Mouse (Mus musculus): Measurements from ENCODE around the gene Lamb3.

Gene Lamb3

GRCm38 (mm10) chr1:193332671-193333070 is 125.2 kb downstream of the Lamb3 start:
- ATAC-seq (ENCODE audit: insufficient number of reproducible peaks, low FRiP score, low TSS enrichment) = no peak

DNA sequence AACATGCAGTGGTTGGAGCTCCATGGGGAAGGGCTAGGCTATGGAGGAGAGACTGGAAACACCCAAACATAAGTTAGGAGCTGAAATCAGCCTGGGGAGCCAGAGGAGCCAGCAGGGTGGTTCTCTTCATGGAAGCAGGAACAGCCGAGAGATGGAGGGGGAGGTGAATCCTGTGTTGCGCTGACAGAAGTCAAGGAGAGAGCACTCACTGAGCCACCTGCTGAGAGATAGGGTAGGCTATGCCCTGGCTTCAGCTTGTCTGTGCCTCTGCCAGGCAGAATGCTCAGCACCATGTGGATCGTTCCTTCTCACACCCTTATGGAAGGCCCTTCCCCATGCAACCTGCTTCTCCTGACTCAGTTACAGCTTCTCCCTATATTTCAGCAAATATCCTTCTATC is 126.3 kb downstream of the Lamb3 start:
- no peak for ATAC-seq (ENCODE audit: insufficient number of reproducible peaks, low FRiP score, low TSS enrichment)

DNA sequence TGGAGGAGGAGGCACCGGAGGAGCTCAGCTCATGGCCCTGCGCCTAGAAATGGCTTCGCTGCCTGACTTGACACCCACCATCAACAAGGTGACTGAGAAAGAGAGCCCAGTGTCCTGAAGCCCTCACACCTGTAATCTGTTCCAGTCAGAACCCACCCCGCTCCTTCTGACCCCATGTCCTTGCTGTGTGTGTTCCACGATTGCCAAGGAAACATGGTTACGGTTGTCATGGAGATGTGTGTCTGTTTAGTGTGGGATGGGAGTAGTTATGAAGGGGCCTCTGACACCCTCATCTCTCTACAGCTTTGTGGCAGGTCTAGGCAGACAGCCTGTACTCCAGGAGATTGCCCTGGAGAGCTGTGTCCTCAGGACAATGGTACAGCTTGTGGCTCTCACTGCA is 127.0 kb downstream of the Lamb3 start:
- no peak for ATAC-seq (ENCODE audit: insufficient number of reproducible peaks, low FRiP score, low TSS enrichment)

- no peak for ATAC-seq (ENCODE audit: insufficient number of reproducible peaks, low FRiP score, low TSS enrichment)
Observed at GRCm38 (mm10) chr1:193336122-193337017, 128.9 kb downstream of the Lamb3 start.

DNA sequence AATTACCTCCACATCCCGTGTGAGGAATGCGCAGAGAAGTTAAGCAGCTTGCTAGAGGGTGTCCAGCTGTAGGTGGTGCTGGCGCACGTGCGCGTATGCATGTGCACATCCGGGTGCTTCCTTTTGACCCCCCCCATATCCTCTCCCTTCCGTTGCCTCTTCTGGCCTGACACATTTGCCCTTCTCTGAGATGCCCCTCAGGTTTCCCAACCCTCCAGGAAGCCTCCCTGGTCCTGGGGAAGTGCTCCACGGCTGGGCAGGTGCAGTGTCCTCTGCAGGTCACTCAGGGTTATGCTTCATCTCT is 129.5 kb downstream of the Lamb3 start:
- ATAC-seq (ENCODE audit: insufficient number of reproducible peaks, low FRiP score, low TSS enrichment) = no peak

DNA sequence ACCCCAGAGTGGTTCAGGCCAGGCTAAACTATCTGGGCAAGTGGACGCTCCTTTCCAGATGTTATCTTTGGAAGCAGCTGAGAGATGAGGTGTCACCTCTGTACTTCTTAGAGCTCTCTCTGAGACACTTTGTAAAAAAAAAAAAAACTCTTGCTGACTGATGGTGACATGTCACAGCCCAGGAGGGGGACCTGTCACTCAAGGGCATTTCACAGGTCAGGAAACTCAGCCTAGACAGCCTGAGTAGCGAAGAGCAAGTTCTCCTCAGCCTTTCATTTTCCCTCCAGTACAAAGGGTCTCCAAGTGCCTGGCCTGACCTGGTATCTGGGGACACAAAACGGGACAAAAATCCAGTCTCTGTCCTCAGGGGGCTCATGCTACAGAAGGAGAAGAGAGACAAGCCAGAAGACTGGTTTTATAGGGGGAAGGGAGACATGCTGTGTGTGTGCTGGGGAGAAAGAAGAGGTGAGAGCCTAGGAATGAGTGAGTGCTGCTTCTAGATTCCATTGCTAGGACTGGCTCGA is 130.3 kb downstream of the Lamb3 start:
- ATAC-seq (ENCODE audit: insufficient number of reproducible peaks, low FRiP score, low TSS enrichment) = no peak

DNA sequence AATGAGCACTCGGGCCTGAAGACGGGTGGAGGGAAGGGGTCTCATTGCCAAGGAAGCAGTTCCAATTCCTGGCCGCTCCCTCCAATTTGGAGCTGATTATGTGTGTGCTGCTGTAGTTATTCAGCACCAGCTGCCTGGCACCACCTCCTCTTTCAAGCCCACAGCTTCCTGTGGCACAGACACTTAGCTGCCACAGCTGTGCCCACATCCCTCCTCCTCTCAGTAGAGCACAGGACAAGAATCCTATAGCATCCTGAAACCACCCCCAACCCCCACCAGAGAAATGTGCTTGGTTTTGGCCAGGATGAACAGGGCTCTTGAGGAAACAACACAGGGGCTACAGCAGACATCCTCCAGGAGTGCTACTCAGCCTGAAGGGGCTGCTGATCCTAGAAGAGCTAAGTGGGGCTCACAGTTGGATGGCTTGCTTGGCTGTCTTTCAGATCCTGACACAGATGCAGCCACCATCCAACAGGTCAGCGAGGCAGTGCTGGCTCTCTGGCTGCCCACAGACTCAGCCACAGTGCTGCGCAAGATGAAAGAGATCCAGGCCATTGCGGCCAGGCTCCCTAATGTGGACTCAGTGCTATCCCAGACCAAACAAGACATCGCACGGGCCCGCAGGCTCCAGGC is 131.0 kb downstream of the Lamb3 start:
- ATAC-seq (ENCODE audit: insufficient number of reproducible peaks, low FRiP score, low TSS enrichment) = no peak

DNA sequence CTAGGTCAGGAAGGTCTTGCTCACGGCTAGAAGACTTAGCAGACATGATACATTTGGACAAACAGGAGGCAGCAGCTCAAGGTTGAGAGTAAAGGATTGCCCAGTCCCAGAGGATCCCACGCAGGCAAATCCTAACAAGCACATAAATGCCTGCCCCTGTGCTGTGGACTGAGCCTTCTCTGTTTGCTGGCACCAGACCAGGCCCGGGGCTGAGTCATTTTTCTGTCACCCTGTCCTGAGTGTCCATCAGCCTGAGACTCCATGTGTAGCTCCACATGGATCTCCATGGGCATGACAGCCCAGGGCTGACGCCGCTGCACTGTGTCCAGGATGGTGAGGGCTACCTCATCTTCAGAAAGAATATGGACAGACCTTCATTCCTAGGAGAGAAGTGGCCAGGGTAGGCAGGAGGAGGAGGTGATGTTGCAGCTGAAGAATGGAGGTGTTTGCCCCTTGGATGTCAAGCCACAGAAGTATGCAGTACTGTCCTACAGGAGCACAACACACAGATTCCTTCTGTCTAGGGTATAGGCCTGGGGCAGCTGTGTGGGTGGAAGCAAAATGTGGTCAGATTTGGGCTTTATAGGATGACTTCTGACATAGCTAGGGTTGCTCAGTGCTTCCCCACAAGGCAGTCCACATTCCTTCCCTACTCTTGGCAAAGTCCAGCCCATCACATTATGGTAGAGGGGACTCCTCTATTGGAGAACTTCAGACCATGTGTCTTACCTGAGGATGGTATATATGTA is 134.9 kb downstream of the Lamb3 start:
- no peak for ATAC-seq (ENCODE audit: insufficient number of reproducible peaks, low FRiP score, low TSS enrichment)

DNA sequence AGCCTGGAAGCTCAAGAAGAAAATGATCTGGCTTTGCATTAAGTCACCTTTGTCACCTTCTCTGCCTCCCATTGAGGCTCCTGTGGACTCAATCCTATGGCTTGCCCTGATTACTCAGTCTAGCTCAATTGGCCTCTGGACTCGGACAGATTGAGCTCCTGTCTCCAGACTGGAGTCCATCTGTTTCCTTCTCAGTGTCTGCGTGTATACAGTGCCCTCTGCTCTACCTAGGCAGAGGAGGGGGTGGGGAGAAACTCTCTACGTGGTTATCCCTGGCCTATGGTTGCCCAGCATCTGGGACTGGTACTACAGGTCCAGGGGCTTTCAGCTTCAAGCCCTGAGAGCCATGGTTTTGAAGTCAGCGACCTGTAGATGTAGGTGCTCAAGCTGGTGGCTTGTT is 136.4 kb downstream of the Lamb3 start:
- peak; percentile 80 for ATAC-seq (ENCODE audit: insufficient number of reproducible peaks, low FRiP score, low TSS enrichment)

GRCm38 (mm10) chr1:193344976-193345375 is 137.5 kb downstream of the Lamb3 start:
- ATAC-seq (ENCODE audit: insufficient number of reproducible peaks, low FRiP score, low TSS enrichment) = no peak

DNA sequence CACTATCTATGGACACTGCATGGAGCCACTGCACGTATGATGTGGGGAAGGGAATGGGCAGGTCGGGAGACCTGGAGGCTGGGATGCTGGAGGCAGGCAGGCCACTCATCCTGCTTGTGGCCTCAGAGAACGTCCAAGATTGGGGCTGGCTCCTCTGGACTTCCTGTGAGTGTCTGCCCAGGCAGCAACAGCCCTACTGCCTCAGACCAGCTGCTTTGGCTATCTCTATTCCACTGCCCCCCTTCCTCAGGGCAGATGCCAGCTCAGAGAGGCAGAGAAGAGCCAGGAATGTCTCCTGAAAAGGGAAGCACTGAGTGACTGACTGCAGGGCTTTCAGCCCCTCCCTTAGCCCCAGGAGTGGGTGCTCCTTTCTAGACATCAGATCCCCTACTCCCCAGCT is 139.4 kb downstream of the Lamb3 start:
- ATAC-seq (ENCODE audit: insufficient number of reproducible peaks, low FRiP score, low TSS enrichment) = no peak

DNA sequence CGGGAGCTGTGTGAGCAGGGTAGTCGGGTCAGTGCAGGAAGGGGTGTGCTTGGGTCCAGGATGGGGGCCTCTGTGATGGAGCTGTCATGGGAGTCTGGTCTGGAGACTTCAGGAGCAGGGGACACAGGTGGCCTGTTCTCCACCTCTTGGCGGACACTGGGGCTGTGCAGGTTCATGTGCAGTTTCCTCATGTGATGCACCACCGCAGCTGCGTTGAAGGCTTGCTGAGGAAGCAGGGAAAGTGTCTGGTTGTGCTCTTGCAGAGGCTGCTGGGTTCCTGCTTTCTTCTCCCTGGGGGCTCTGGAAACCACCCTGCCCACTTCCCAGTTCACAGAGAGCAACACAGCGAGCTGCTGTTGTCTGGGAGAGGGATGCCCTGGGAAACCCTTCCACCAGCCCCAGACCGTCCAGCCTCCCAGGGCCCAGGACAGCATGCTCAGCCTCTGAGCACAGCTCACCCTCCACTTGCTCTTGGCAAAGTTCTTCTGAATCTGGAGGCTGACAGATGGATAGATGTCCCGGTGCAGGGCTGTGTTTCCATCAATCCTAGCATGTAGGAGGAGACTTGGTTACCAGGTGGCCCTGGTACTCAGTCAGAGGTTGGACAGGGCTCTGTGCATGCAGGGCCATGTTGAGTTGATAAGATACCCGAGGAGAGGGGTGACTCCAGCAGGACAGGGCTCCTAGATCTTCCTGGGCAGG is 140.9 kb downstream of the Lamb3 start:
- peak; percentile 66 for ATAC-seq (ENCODE audit: insufficient number of reproducible peaks, low FRiP score, low TSS enrichment)

DNA sequence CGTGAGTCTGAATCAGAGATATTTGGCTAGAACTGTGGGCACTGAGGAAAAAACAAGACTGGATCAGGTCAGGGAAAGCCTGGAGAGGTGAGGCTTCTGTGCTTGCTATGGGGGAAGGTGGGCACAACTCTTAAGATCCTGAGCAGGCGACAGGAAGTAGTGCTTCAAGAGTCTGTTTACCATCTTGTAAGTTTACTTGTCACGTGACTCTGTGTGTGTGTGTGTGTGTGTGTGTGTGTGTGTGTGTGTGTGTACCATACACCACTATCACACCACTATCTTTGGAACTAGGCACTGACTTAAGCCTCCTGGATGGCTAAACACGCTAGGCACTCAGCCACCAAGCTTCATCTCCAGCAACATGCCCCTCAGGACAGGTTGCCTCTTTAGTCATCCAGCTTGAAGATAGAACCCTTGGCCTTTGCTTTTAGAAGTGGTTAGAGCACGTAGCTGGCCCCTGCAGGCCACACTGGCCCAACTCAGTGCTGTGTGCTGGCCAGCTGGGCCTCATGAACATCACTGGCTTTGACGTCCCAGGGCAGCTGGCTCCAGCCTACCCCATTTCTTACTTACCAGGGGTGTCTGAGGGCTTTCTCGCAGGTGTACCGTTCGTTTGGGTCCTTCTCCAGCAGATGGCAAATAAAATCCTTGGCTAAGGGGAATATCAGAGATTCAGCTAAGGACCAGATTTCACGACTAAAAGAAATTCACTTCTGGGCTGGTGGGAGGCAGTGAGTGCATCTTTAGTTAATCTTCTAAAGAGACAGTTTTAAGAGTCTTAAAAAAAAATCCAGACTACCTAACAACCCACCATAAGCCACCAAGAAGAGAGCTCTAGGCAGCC is 142.4 kb downstream of the Lamb3 start:
- ATAC-seq (ENCODE audit: insufficient number of reproducible peaks, low FRiP score, low TSS enrichment) = no peak

DNA sequence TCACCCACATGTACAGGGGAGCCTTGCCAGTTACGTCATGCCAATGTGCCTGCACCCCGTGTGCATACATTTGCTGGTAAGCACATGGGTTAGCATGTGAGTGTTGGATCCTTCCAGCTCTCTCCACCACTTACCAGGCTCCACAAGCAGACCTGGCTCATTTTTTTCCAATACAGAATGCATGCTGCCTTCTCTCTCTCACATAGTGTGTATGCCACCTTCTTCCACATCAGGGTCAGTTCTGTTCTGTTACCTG is 143.0 kb downstream of the Lamb3 start:
- no peak for ATAC-seq (ENCODE audit: insufficient number of reproducible peaks, low FRiP score, low TSS enrichment)

GRCm38 (mm10) chr1:193351583-193351982 is 144.1 kb downstream of the Lamb3 start:
- ATAC-seq (ENCODE audit: insufficient number of reproducible peaks, low FRiP score, low TSS enrichment) = no peak

- ATAC-seq (ENCODE audit: insufficient number of reproducible peaks, low FRiP score, low TSS enrichment) = no peak
Observed at GRCm38 (mm10) chr1:193359199-193359598, 151.7 kb downstream of the Lamb3 start.

DNA sequence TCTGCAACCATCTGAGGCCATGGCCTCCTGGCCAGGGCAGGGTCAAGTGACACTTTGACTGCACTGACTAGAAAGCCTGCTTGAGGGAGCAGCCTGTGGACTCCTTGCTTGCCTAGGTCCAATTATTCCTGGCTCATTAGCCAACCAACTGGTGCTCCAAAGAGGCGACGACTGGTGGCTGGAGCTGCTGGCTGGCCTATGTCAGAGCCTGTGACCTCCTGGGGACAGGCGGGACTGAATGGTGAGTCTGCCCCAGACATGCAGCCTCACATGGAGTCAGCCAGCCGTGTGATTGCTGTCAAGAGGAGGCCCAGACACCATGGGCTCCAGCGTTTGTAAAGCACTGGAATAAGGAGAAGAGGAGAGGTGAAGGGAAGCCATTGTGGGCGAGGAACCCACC is 153.7 kb downstream of the Lamb3 start:
- peak; percentile 55 for ATAC-seq (ENCODE audit: insufficient number of reproducible peaks, low FRiP score, low TSS enrichment)

DNA sequence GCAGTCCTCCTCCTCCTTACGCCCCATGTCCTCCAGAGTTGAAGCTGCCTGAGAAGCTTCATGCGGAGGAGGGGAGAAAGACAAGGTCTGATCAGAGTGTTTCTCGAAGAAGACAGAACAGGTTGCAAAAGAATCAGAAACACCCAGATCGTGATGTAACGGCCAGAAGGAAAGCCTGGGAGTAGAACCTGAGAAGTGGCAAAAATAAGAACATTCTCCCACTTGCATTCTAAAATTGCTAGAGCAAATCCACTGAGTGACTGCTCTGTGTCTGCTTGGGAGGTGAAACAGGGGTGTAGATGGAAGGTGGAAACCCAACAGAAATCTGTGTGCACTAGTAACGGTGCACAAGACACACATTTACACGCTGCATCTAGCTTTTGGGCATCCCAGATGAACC is 154.6 kb downstream of the Lamb3 start:
- ATAC-seq (ENCODE audit: insufficient number of reproducible peaks, low FRiP score, low TSS enrichment) = no peak

DNA sequence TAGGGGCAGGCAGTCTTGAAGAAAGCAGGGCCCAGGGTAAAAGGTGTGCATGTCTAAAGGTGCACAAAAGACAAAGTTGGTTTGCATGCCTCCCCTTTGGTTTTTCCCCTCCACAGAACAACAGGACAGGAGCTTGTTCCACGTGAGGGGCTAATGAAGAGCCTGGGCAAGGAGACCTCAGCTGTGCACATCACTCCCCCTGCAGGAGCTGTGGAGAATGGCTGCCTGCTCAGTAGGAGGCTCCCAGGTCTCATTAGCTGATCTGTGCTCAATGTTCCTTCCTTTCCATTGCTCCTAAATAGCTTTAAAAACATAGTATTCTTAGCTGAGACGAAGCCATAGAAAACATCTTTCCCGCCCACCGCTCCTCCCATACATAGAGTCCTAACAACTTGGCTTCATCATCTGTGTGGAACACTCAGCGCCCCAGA is 156.3 kb downstream of the Lamb3 start:
- no peak for ATAC-seq (ENCODE audit: insufficient number of reproducible peaks, low FRiP score, low TSS enrichment)

DNA sequence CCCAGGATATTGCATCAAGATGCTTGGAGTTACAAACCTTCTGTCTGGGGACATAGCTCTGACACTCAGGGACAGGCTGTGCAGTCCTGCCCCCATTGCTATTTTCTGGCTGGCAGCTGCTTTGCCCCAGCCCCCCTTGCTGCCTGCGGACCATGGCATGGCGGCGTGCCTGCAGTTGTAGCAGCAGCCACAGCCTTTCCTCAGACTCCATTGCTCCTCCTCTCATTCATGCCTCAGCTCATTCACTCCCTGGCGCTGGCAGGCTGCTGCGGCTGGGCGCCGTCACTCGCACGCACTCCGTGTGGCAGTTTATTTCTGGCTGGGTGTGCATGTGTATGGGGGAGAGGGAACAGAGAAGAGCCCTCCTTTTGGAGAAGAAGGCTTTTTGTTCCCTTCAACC is 160.6 kb downstream of the Lamb3 start:
- no peak for ATAC-seq (ENCODE audit: insufficient number of reproducible peaks, low FRiP score, low TSS enrichment)

All from cerebellum, adult (tissue).